Mouse (Mus musculus): ENCODE data around the gene Cox10.

- TF ChIP-seq CTCF (IDR thresholded peaks at IDR 0.05; ENCODE audit: control insufficient read depth, insufficient read depth, low read length) (no peak), POLR2A (IDR thresholded peaks at IDR 0.05; ENCODE audit: borderline replicate concordance, control insufficient read depth, low read depth, low read length) (no peak)
Observed at GRCm38 (mm10) chr11:64001111-64001510, 78.2 kb downstream of the Cox10 start.
